In genomic region chr13:93690821-93691220, GRCm38 (mm10) we compare ENCODE assay signal across 26 mouse cellular contexts. TPM values are rescaled to one million over a fixed set of nuclear protein-coding genes. Genes with fewer than 3 reads are reported as not detected.
"Had no signal": no experiment of that assay in that cellular context is flagged by ENCODE, and none has a peak within 500 bp of the region (broad histone marks: within the 10 kb centered on the region; RNA-seq: fewer than 3 reads in every experiment).

No protein-coding gene starts in this region.

- DNase-seq: heart, postnatal 10 days; heart, postnatal 14 days; heart, postnatal 4 days; kidney, adult 11 months; kidney, adult 18-20 months; kidney, adult 2 months; kidney, adult 8-10 months; kidney, adult 9 months; kidney, postnatal 10 days; kidney, postnatal 14 days; kidney, postnatal 25 days; kidney, postnatal 36 days; kidney, postnatal 4 days; layer of hippocampus, adult 9-11 months; layer of hippocampus, postnatal 36 days had no signal

RNA-seq across cellular contexts. Expression of gene Dmgdh, which starts 16.6 kb away (rescaled TPM):
- total RNA-seq: heart, postnatal 10 days; heart, postnatal 14 days; heart, postnatal 25 days; heart, postnatal 4 days; hematopoietic stem cell, adult 5-6 weeks had no signal

RNA-seq across cellular contexts. Expression of gene Bhmt2, which starts 16.7 kb away (rescaled TPM):
- total RNA-seq: heart, postnatal 10 days; heart, postnatal 14 days; heart, postnatal 25 days; heart, postnatal 4 days; hematopoietic stem cell, adult 5-6 weeks; hindbrain, postnatal 0 days had no signal

RNA-seq across cellular contexts. Expression of gene Bhmt, which starts 53.1 kb away (rescaled TPM):
- total RNA-seq: heart, postnatal 10 days; heart, postnatal 14 days; heart, postnatal 25 days; hematopoietic stem cell, adult 5-6 weeks; layer of hippocampus, adult 18-20 months; layer of hippocampus, adult 2 months; layer of hippocampus, adult 8-10 months; layer of hippocampus, postnatal 10 days; layer of hippocampus, postnatal 25 days; layer of hippocampus, postnatal 36 days; left cerebral cortex, adult 18-20 months; left cerebral cortex, adult 2 months; left cerebral cortex, adult 8-10 months had no signal
